Mouse (Mus musculus) lung, postnatal 0 days (tissue): ENCODE measurements around the gene Sbf2.

Source experiments
- CTCF ChIP-seq: IDR thresholded peaks from 2 replicates; pipeline ENCODE4 v1.5.1; 2016; ENCODE audit warnings: antibody characterized with exemption, mild to moderate bottlenecking
- EP300 ChIP-seq: IDR thresholded peaks from 2 replicates; pipeline ENCODE4 v1.6.1; 2016; ENCODE audit warnings: antibody characterized with exemption, mild to moderate bottlenecking, control low read depth

GRCm38 (mm10) chr7:110628611-110629354 lies 14.1 kb upstream of the Sbf2 start:
- peak; percentile 60 for TF ChIP-seq CTCF
- no peak for TF ChIP-seq EP300
